ENCODE assay signal across 8 mouse cellular contexts in the genomic region with DNA sequence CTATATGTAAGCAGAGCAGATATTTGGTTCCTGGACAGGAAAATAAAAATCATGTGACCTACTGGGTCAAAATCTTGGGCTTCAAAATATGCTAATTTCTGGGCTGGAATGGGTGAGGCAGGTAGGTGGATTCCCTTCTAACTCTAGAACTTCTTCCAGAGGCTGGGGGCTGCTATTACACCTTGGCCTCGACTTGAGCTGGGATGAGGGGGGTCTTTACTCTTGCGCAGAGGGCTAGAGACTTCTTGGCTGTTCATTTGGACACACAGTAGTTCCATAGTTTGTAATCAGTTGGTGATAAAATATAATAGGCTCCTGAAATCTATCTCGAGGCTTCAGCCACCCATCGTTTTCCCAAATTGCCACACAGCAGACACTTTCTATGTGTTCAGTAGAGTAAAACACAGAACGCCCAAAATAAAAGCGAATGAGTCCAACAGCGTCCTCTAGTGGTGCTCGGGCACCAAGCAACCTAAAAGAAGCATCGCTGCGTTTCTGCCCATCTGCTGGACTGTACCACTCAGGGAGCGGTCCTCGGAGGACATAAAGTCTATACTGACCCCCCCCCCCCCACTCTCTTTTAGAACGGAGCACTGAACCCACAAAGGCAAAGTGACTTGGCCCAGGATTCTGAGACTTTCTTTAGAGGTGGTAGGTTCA. TPM values are rescaled to one million over a fixed set of nuclear protein-coding genes. Genes with fewer than 3 reads are reported as not detected.
DNase-seq lines count a peak whose midpoint lies in the region; ATAC-seq and TF ChIP-seq lines count a peak whose summit lies in the region.

No protein-coding gene starts in this region.

- DNase-seq in Patski (ENCODE audit: low read depth, low spot score): no peak
- DNase-seq in cerebellum, postnatal 10 days: peak; percentile 87 to 90
- DNase-seq in frontal cortex, postnatal 14 days (ENCODE audit: low spot score in 2 of 2): peak; percentile 73 to 78
- DNase-seq in layer of hippocampus, postnatal 14 days (ENCODE audit: low spot score in 2 of 2): peak; percentile 86 to 88
- DNase-seq in lung, postnatal 10 days: peak; percentile 90
- DNase-seq in ovary, postnatal 14 days (ENCODE audit: low spot score): peak; percentile 81
- DNase-seq in thymus, postnatal 36 days: peak; percentile 29 to 33

- peaks cover 8% of the 10 kb centered on the region; the same call in 1 of the 2 replicates for H3K4me1 ChIP-seq in hindbrain, embryonic 13.5 days (replicated peaks)

- in situ Hi-C loops in Patski (cut with MboI; ENCODE audit: low pct_unique_long_range_greater_than_20kb): no loop called here

- peak overlapping the region; percentile 96 for H3K4me2 ChIP-seq in hindbrain, embryonic 13.5 days

- no peaks in the 10 kb centered on the region for H3K9me3 ChIP-seq in hindbrain, embryonic 13.5 days

- 0 out of 2 replicates have a peak overlapping the region, but pooled peaks have one; percentile 1 for H3K27ac ChIP-seq in hindbrain, embryonic 13.5 days

- no peaks in the 10 kb centered on the region for H3K27me3 ChIP-seq in Patski
- H3K27me3 ChIP-seq in hindbrain, embryonic 13.5 days: no peaks in the 10 kb centered on the region

- H3K4me3 ChIP-seq in hindbrain, embryonic 13.5 days: peak overlapping the region; percentile 48

- H3K36me3 ChIP-seq in hindbrain, embryonic 13.5 days: no peaks in the 10 kb centered on the region

- POLR2A ChIA-PET in Patski (lab: Charles Lee): no interaction called here

- ATAC-seq in Patski: peak; percentile 73
- ATAC-seq in hindbrain, embryonic 13.5 days (ENCODE audit: low FRiP score): peak; percentile 49

- H3K9ac ChIP-seq in hindbrain, embryonic 13.5 days: peak overlapping the region; percentile 68

- CTCF ChIA-PET in Patski (lab: Charles Lee): interaction anchor here (0.7 to 3.1 kb wide), 11 partner anchors 9 to 57 kb away, joined by 3 to 21 read pairs (median 3); no protein-coding TSS in a partner anchor

- 7% methylated on average over 13 of the region's 13 CpGs for WGBS in hindbrain, embryonic 13.5 days

- TF ChIP-seq CTCF in Patski (IDR thresholded peaks at IDR 0.05): peak; percentile 92

RNA-seq across cellular contexts. Expression of gene Ube2l6, which starts 0.7 kb away (rescaled TPM):
- polyA plus RNA-seq in Patski (2021): 4.7 TPM
- polyA plus RNA-seq in hindbrain, embryonic 13.5 days (2015; fragmentation: Nextera tagmentation; extraction: Ambion mirVana): 16.8 and 17.6 TPM in 2 replicates
- total RNA-seq in layer of hippocampus, postnatal 14 days (2021): 1 to 10 TPM; 4.1 to 4.5 TPM

RNA-seq across cellular contexts. Expression of gene Serping1, which starts 22.7 kb away (rescaled TPM):
- polyA plus RNA-seq in Patski (2021): 0.14 TPM
- 34.6 and 39.4 TPM in 2 replicates for polyA plus RNA-seq in hindbrain, embryonic 13.5 days (2015; fragmentation: Nextera tagmentation; extraction: Ambion mirVana)
- 10 to 100 TPM in 1 of 2 experiments, 1 to 10 TPM in 1; 6.8 to 10.6 TPM for total RNA-seq in layer of hippocampus, postnatal 14 days (2021)

RNA-seq across cellular contexts. Expression of gene Smtnl1, which starts 24.5 kb away (rescaled TPM):
- polyA plus RNA-seq in Patski (2021): not detected
- not detected in 2 replicates for polyA plus RNA-seq in hindbrain, embryonic 13.5 days (2015; fragmentation: Nextera tagmentation; extraction: Ambion mirVana)
- total RNA-seq in layer of hippocampus, postnatal 14 days (2021): not detected

RNA-seq across cellular contexts. Expression of gene Timm10, which starts 28.8 kb away (rescaled TPM):
- 56.5 TPM for polyA plus RNA-seq in Patski (2021)
- polyA plus RNA-seq in hindbrain, embryonic 13.5 days (2015; fragmentation: Nextera tagmentation; extraction: Ambion mirVana): 59.2 and 61.9 TPM in 2 replicates
- 10 to 100 TPM; 59.1 to 59.8 TPM for total RNA-seq in layer of hippocampus, postnatal 14 days (2021)

RNA-seq across cellular contexts. Expression of gene Slc43a1, which starts 40.7 kb away (rescaled TPM):
- polyA plus RNA-seq in Patski (2021): 0.22 TPM
- polyA plus RNA-seq in hindbrain, embryonic 13.5 days (2015; fragmentation: Nextera tagmentation; extraction: Ambion mirVana): 2.5 and 3.3 TPM in 2 replicates
- under 1 TPM; 0.33 to 0.37 TPM for total RNA-seq in layer of hippocampus, postnatal 14 days (2021)

Comparison
In these comparisons a context has a peak if more than half of its experiments do, and no peak if none do; other contexts are left out.
1. RNA of gene Serping1, which starts 22.7 kb away (polyA plus RNA-seq): 34.6 to 39.4 TPM in hindbrain, embryonic 13.5 days; 0.14 TPM in Patski (single experiment); every median in the first group is over 10 times any median in the second.